Comparison of ENCODE assay signal across 18 mouse cellular contexts in the genomic region with DNA sequence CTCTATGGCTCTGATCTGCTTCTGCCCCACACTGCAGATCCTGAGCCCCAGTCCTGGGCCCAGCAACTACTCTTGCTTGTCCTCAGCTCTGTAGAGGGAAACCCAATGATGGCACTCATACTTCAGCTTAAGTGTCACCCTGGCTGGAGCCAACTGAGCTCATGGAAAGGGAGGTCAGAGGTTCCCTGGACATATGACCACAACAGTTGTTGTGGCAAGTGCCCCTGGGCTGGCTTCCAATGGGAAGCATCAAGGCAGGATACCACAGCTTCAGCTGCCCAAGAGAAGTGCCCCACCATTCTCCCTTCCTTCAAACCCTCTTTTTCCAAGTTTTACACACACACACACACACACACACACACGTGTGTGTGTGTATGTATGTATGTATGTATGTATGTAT.
DNase-seq lines count a peak whose midpoint lies in the region; TF ChIP-seq lines count a peak whose summit lies in the region.
"Had no signal": no experiment of that assay in that cellular context is flagged by ENCODE, and none has a peak within 500 bp of the region (broad histone marks: within the 10 kb centered on the region; RNA-seq: fewer than 3 reads in every experiment).

No protein-coding gene starts in this region.

- H3K27me3 ChIP-seq in C2C12 (ENCODE audit: control insufficient read depth, insufficient read depth, insufficient read length): no peaks in the 10 kb centered on the region
- H3K27me3 ChIP-seq: forebrain, embryonic 12.5 days; hindbrain, embryonic 15.5 days; megakaryocyte, embryonic 14.5 days had no signal

- H3K79me2 ChIP-seq in C2C12 (ENCODE audit: control insufficient read depth, insufficient read depth): no peaks in the 10 kb centered on the region

- H3K36me3 ChIP-seq in C2C12 (ENCODE audit: control insufficient read depth, insufficient read depth): no peaks in the 10 kb centered on the region
- H3K36me3 ChIP-seq: embryonic facial prominence, embryonic 10.5 days; forebrain, embryonic 12.5 days; hindbrain, embryonic 15.5 days had no signal

- no peaks in the 10 kb centered on the region for H3K79me3 ChIP-seq in C2C12 (ENCODE audit: low read depth)

- no peak overlapping the region for H3K4me3 ChIP-seq in left cerebral cortex, adult 2 months
- H3K4me3 ChIP-seq in C2C12 (ENCODE audit: insufficient read depth, poor library complexity, severe bottlenecking): no peak overlapping the region
- H3K4me3 ChIP-seq in gastrocnemius, adult 2 months: peak overlapping the region; percentile 40; the same call in 1 of the 2 replicates
- H3K4me3 ChIP-seq: embryonic facial prominence, embryonic 10.5 days; forebrain, embryonic 12.5 days; heart, adult 2 months; hindbrain, embryonic 15.5 days; megakaryocyte, embryonic 14.5 days had no signal

- intact Hi-C loops in left cerebral cortex, adult 2 months (cut with DNase I): no loop called here
- intact Hi-C loops in gastrocnemius, adult 2 months (cut with DNase I): loop anchor here (2.0 kb wide), 1 partner anchor 88 kb away; the partner anchor contains the start of gene Slc8a3

- H3ac ChIP-seq in C2C12 (ENCODE audit: control insufficient read depth, insufficient read length, low read depth): no peak overlapping the region

- no peak for DNase-seq in left cerebral cortex, adult 2 months (ENCODE audit: extremely low spot score in 1 of 2, low spot score in 2 of 2)
- DNase-seq in left cerebral cortex, adult 11 months (ENCODE audit: low spot score): no peak
- peak; percentile 89 for DNase-seq in gastrocnemius, adult 2 months
- DNase-seq in lung, postnatal 36 days: peak; percentile 3
- DNase-seq in frontal cortex, adult 2 months (ENCODE audit: extremely low spot score in 1 of 2, low spot score in 1 of 2): no peak
- no peak for DNase-seq in layer of hippocampus, adult 9-11 months
- no peak for DNase-seq in thymus, postnatal 14 days
- DNase-seq: adrenal gland, postnatal 14 days; heart, postnatal 4 days; midbrain, embryonic 14.5 days; right cerebral cortex, postnatal 25 days had no signal

- TF ChIP-seq CTCF in left cerebral cortex, adult 2 months (IDR thresholded peaks at IDR 0.05): no peak
- no peak for TF ChIP-seq CTCF in C2C12 (IDR thresholded peaks at IDR 0.05; ENCODE audit: control insufficient read depth, insufficient read depth, insufficient read length)
- no peak for TF ChIP-seq CTCF in gastrocnemius, adult 2 months (IDR thresholded peaks at IDR 0.05)

- peak overlapping the region; percentile 11; the same call in 1 of the 2 replicates for H3K27ac ChIP-seq in left cerebral cortex, adult 2 months
- peak overlapping the region; percentile 90 for H3K27ac ChIP-seq in gastrocnemius, adult 2 months
- H3K27ac ChIP-seq: embryonic facial prominence, embryonic 10.5 days; forebrain, embryonic 12.5 days; heart, adult 2 months; hindbrain, embryonic 15.5 days; stomach, postnatal 0 days had no signal

TF ChIP-seq in C2C12, 6 proteins besides CTCF, POLR2A, EP300 and RAD21:
- TF ChIP-seq MYOG (IDR thresholded peaks at IDR 0.05; ENCODE audit: control insufficient read depth, extremely low read depth, insufficient read length): no peak
- peak; percentile 51 for TF ChIP-seq MYOD1 (IDR thresholded peaks at IDR 0.05; ENCODE audit: control insufficient read depth, insufficient read length, low read depth)
TF ChIP-seq in C2C12: peak in this region for 1.

Comparison
In these comparisons a context has a peak if more than half of its experiments do, and no peak if none do; other contexts are left out.
1. DNase-seq: peak in gastrocnemius, adult 2 months (single experiment) and lung, postnatal 36 days (single experiment); none in left cerebral cortex, adult 2 months (0 of 2), left cerebral cortex, adult 11 months (single experiment), frontal cortex, adult 2 months (0 of 2), layer of hippocampus, adult 9-11 months (single experiment) and thymus, postnatal 14 days (single experiment).